Mouse (Mus musculus): ENCODE data around the gene Wscd1. TPM values are rescaled to one million over a fixed set of nuclear protein-coding genes. Genes with fewer than 3 reads are reported as not detected.

Gene Wscd1
- polyA plus RNA-seq, 1 experiment from 2014 or later = 4.1 TPM

DNA sequence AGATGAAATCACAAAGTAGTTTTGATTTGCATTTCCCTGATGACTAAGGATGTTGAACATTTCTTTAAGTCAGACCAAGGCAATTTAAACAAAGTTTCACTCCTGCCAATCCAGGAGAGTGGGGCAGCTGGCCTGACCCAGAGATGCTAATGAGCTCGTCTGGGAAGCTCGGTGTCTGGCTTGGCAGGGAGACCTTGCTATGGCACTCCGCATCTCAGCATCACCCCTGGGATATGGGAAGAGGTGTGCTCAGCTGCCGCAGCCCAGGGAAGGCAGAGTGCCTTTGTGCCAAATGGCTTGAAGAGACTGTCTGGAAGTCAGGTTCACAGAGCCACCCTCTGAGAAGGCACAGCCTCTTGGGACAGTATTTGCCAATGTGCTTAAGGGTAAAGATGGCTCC, 75.3 kb downstream of the Wscd1 start:
- H3K36me3 ChIP-seq = no peaks in the 10 kb centered on the region
- no peak overlapping the region for H3K4me2 ChIP-seq
- 61% methylated on average over 4 of the region's 4 CpGs for WGBS
- no peaks in the 10 kb centered on the region for H3K4me1 ChIP-seq
- no peak overlapping the region for H3K27ac ChIP-seq (replicated peaks)
- H3K27me3 ChIP-seq (replicated peaks) = peaks cover 5% of the 10 kb centered on the region; the same call in 1 of the 2 replicates
- ATAC-seq (ENCODE audit: extremely low read depth, insufficient number of reproducible peaks, low FRiP score, low TSS enrichment) = no peak
- H3K4me3 ChIP-seq = no peak overlapping the region
- H3K9me3 ChIP-seq = no peaks in the 10 kb centered on the region
- no peak overlapping the region for H3K9ac ChIP-seq
